Mouse (Mus musculus) G1E (cell line): ENCODE measurements around the gene Nars2.

Experiments
- CTCF ChIP-seq: IDR thresholded peaks from 2 replicates; pipeline ENCODE4 v1.5.1; 2012; ENCODE audit warnings: low read depth, low read length, inconsistent platforms, mixed read lengths
- POLR2AphosphoS5 ChIP-seq: IDR thresholded peaks from 2 replicates; pipeline ENCODE4 v1.6.1; 2012; ENCODE audit warnings: low read depth, low read length, inconsistent platforms; ENCODE audit not compliant: insufficient replicate concordance

DNA sequence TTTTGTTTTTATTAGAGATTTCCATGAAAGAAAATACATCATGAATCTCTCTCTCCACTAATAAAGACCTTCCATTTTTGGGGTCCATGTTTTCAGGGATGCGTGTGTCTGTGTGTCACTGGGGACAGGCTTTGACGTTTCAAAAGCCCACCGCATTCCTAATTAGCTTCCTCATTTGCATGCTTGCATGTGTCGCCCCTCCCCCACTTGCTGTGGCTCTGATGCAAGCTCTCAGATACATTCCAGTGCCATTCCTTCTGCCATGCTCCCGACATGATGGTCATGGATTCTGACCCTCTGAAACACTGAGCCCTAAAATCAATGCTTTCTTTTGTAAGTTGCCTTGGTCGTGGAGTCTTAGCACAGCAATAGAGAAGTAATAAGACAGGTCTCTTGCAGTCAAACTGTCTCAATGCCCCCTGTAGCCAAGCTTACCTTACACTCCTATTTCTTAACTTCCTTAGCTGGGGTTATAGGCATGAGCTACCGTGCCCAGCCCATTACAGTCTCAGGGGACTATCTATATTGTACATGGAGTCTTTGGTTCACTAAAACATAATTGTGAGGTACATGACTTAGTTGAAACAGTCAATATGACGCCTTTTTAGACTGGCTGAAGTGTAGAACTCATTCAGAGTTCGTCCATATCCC is 35.6 kb downstream of the Nars2 start:
- TF ChIP-seq CTCF: no peak
- TF ChIP-seq POLR2AphosphoS5: no peak
